Mouse (Mus musculus): Measurements from ENCODE around the gene Cars2. TPM values are rescaled to one million over a fixed set of nuclear protein-coding genes. Genes with fewer than 3 reads are reported as not detected.
A peak's percentile ranks its signal among the peaks of the same experiment; 100 is the strongest.

Cars2 gene
- polyA plus RNA-seq, 1 experiment: 84.8 TPM

GRCm38 (mm10) chr8:11516292-11516691 lies 34.3 kb downstream of the Cars2 start:
- no peak for DNase-seq
- no peak overlapping the region for H3K27ac ChIP-seq (ENCODE audit: control insufficient read depth, insufficient read depth, low read length)
- no peaks in the 10 kb centered on the region for H3K4me1 ChIP-seq (replicated peaks; ENCODE audit: control insufficient read depth, insufficient read depth, low read length)
- no peak for TF ChIP-seq CTCF (IDR thresholded peaks at IDR 0.05; ENCODE audit: borderline replicate concordance, control insufficient read depth, extremely low read depth, insufficient read depth, low read length, poor library complexity)
- no peak for TF ChIP-seq POLR2A (IDR thresholded peaks at IDR 0.05; ENCODE audit: control insufficient read depth, extremely low read depth, insufficient read depth, low read length, poor library complexity)
- no peak overlapping the region for H3K4me3 ChIP-seq (ENCODE audit: control insufficient read depth, insufficient read depth, low read length)
- H3K36me3 ChIP-seq (ENCODE audit: control insufficient read depth, insufficient read depth, low read length): peaks cover 26% of the 10 kb centered on the region
- 98% methylated on average over 9 of the region's 9 CpGs for WGBS
- H3K27me3 ChIP-seq (ENCODE audit: control insufficient read depth, insufficient read depth, low read length): no peaks in the 10 kb centered on the region

- H3K4me3 ChIP-seq (ENCODE audit: control insufficient read depth, insufficient read depth, low read length): no peak overlapping the region
- no peak overlapping the region for H3K27ac ChIP-seq (ENCODE audit: control insufficient read depth, insufficient read depth, low read length)
- WGBS: 95% methylated on average over 5 of the region's 5 CpGs
- H3K4me1 ChIP-seq (replicated peaks; ENCODE audit: control insufficient read depth, insufficient read depth, low read length): no peaks in the 10 kb centered on the region
- TF ChIP-seq CTCF (IDR thresholded peaks at IDR 0.05; ENCODE audit: borderline replicate concordance, control insufficient read depth, extremely low read depth, insufficient read depth, low read length, poor library complexity): no peak
- TF ChIP-seq POLR2A (IDR thresholded peaks at IDR 0.05; ENCODE audit: control insufficient read depth, extremely low read depth, insufficient read depth, low read length, poor library complexity): no peak
- H3K36me3 ChIP-seq (ENCODE audit: control insufficient read depth, insufficient read depth, low read length): peaks cover 48% of the 10 kb centered on the region
- no peak for DNase-seq
- no peaks in the 10 kb centered on the region for H3K27me3 ChIP-seq (ENCODE audit: control insufficient read depth, insufficient read depth, low read length)
Measured at GRCm38 (mm10) chr8:11513247-11513646, 37.3 kb downstream of the Cars2 start.

- Histone ChIP-seq H3K27me3 (ENCODE audit: control insufficient read depth, insufficient read depth, low read length) (no peaks in the 10 kb centered on the region), H3K36me3 (ENCODE audit: control insufficient read depth, insufficient read depth, low read length) (peaks cover 52% of the 10 kb centered on the region), H3K27ac (ENCODE audit: control insufficient read depth, insufficient read depth, low read length) (no peak overlapping the region), H3K4me3 (ENCODE audit: control insufficient read depth, insufficient read depth, low read length) (no peak overlapping the region), H3K4me1 (replicated peaks; ENCODE audit: control insufficient read depth, insufficient read depth, low read length) (no peaks in the 10 kb centered on the region)
- TF ChIP-seq POLR2A (IDR thresholded peaks at IDR 0.05; ENCODE audit: control insufficient read depth, extremely low read depth, insufficient read depth, low read length, poor library complexity): no peak
- TF ChIP-seq CTCF (IDR thresholded peaks at IDR 0.05; ENCODE audit: borderline replicate concordance, control insufficient read depth, extremely low read depth, insufficient read depth, low read length, poor library complexity): no peak
- 92% methylated on average over 9 of the region's 9 CpGs for WGBS
- no peak for DNase-seq
Measured at GRCm38 (mm10) chr8:11512711-11513110, 37.9 kb downstream of the Cars2 start.

- H3K4me3 ChIP-seq (ENCODE audit: control insufficient read depth, insufficient read depth, low read length): no peak overlapping the region
- WGBS: 96% methylated on average over 5 of the region's 5 CpGs
- no peak for DNase-seq
- H3K27me3 ChIP-seq (ENCODE audit: control insufficient read depth, insufficient read depth, low read length): no peaks in the 10 kb centered on the region
- peaks cover 57% of the 10 kb centered on the region for H3K36me3 ChIP-seq (ENCODE audit: control insufficient read depth, insufficient read depth, low read length)
- H3K4me1 ChIP-seq (replicated peaks; ENCODE audit: control insufficient read depth, insufficient read depth, low read length): peaks cover 7% of the 10 kb centered on the region
- H3K27ac ChIP-seq (ENCODE audit: control insufficient read depth, insufficient read depth, low read length): no peak overlapping the region
- TF ChIP-seq POLR2A (IDR thresholded peaks at IDR 0.05; ENCODE audit: control insufficient read depth, extremely low read depth, insufficient read depth, low read length, poor library complexity): no peak
- TF ChIP-seq CTCF (IDR thresholded peaks at IDR 0.05; ENCODE audit: borderline replicate concordance, control insufficient read depth, extremely low read depth, insufficient read depth, low read length, poor library complexity): no peak
Measured at GRCm38 (mm10) chr8:11510971-11511370, 39.6 kb downstream of the Cars2 start.

- Histone ChIP-seq H3K4me3 (ENCODE audit: control insufficient read depth, insufficient read depth, low read length) (no peak overlapping the region), H3K27me3 (ENCODE audit: control insufficient read depth, insufficient read depth, low read length) (no peaks in the 10 kb centered on the region), H3K4me1 (replicated peaks; ENCODE audit: control insufficient read depth, insufficient read depth, low read length) (peaks cover 11% of the 10 kb centered on the region), H3K27ac (ENCODE audit: control insufficient read depth, insufficient read depth, low read length) (no peak overlapping the region), H3K36me3 (ENCODE audit: control insufficient read depth, insufficient read depth, low read length) (peaks cover 78% of the 10 kb centered on the region)
- 96% methylated on average over 10 of the region's 10 CpGs for WGBS
- no peak for TF ChIP-seq CTCF (IDR thresholded peaks at IDR 0.05; ENCODE audit: borderline replicate concordance, control insufficient read depth, extremely low read depth, insufficient read depth, low read length, poor library complexity)
- TF ChIP-seq POLR2A (IDR thresholded peaks at IDR 0.05; ENCODE audit: control insufficient read depth, extremely low read depth, insufficient read depth, low read length, poor library complexity): no peak
- DNase-seq: no peak
Measured at GRCm38 (mm10) chr8:11508880-11509279, 41.7 kb downstream of the Cars2 start.

GRCm38 (mm10) chr8:11506802-11507201 lies 43.8 kb downstream of the Cars2 start:
- DNase-seq: peak; percentile 79
- peaks cover 18% of the 10 kb centered on the region for H3K4me1 ChIP-seq (replicated peaks; ENCODE audit: control insufficient read depth, insufficient read depth, low read length)
- no peak overlapping the region for H3K4me3 ChIP-seq (ENCODE audit: control insufficient read depth, insufficient read depth, low read length)
- TF ChIP-seq CTCF (IDR thresholded peaks at IDR 0.05; ENCODE audit: borderline replicate concordance, control insufficient read depth, extremely low read depth, insufficient read depth, low read length, poor library complexity): peak; percentile 86; the same call in 1 of the 2 replicates
- TF ChIP-seq POLR2A (IDR thresholded peaks at IDR 0.05; ENCODE audit: control insufficient read depth, extremely low read depth, insufficient read depth, low read length, poor library complexity): no peak
- H3K27ac ChIP-seq (ENCODE audit: control insufficient read depth, insufficient read depth, low read length): no peak overlapping the region
- peaks cover 66% of the 10 kb centered on the region for H3K36me3 ChIP-seq (ENCODE audit: control insufficient read depth, insufficient read depth, low read length)
- WGBS: 37% methylated on average over 6 of the region's 6 CpGs
- H3K27me3 ChIP-seq (ENCODE audit: control insufficient read depth, insufficient read depth, low read length): no peaks in the 10 kb centered on the region

- Histone ChIP-seq H3K4me3 (ENCODE audit: control insufficient read depth, insufficient read depth, low read length) (no peak overlapping the region), H3K27me3 (ENCODE audit: control insufficient read depth, insufficient read depth, low read length) (no peaks in the 10 kb centered on the region), H3K4me1 (replicated peaks; ENCODE audit: control insufficient read depth, insufficient read depth, low read length) (peaks cover 18% of the 10 kb centered on the region), H3K27ac (ENCODE audit: control insufficient read depth, insufficient read depth, low read length) (no peak overlapping the region), H3K36me3 (ENCODE audit: control insufficient read depth, insufficient read depth, low read length) (peaks cover 62% of the 10 kb centered on the region)
- WGBS: 93% methylated on average over 14 of the region's 14 CpGs
- no peak for TF ChIP-seq POLR2A (IDR thresholded peaks at IDR 0.05; ENCODE audit: control insufficient read depth, extremely low read depth, insufficient read depth, low read length, poor library complexity)
- TF ChIP-seq CTCF (IDR thresholded peaks at IDR 0.05; ENCODE audit: borderline replicate concordance, control insufficient read depth, extremely low read depth, insufficient read depth, low read length, poor library complexity): no peak
- DNase-seq: no peak
Measured at GRCm38 (mm10) chr8:11506074-11506473, 44.5 kb downstream of the Cars2 start.

Measured in thymus, adult 2 months (tissue).